Mouse (Mus musculus): Measurements from ENCODE around the gene Kif5a. TPM values are rescaled to one million over a fixed set of nuclear protein-coding genes. Genes with fewer than 3 reads are reported as not detected.
A peak's percentile ranks its signal among the peaks of the same experiment; 100 is the strongest.
"Not testable (repeated sequence)": the region's sequence is repeated elsewhere in the genome, so short reads cannot be mapped to it uniquely, and the experiment has no call there.

The Kif5a gene
- 110 and 114 TPM in 2 replicates for polyA plus RNA-seq (2015; fragmentation: Nextera tagmentation; extraction: Ambion mirVana)

DNA sequence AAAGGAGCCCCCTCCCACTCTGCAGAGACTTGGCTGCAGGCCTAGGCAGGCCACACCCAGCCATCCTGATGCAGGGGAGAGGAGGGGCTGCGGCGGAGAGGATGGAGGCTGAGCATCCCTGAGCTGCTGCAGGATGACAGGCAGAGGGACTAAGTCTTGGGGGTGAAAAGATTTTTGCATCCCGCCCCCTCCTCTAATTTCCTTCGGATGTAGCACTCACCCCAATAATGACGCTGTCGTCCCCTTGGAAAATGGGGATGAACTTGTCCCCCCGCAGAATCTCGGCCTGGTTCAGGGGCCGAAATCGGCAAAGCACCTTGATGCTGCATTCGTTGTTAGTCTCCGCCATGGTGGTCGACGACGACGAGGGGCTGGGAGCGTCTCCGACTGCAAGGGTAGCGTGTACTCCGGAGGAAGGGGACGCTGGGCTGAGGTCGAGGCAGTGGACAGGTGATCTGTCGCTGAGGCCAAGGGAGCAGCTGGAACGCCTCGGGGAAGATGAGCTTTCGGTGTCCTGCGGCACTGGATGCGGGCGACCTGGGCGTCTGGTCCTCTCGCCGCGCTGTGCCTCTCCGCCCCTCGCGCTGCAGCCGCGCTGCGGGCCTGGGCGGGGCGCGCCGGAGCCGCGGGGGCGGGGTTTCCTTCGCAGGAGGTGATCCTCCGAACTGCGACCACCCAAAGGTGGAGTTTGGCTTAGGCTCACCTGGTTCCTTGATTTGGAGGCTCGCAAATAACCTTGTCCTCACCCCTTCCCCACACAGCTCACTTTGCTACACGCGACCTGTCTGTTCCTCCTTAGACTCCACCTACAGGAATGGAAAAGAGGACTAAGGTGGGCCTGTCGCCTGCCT lies at the start of gene Kif5a:
Kif5a (minus strand) TSS at position 801 of the 851 bp plus-strand sequence.
- no peaks in the 10 kb centered on the region for H3K36me3 ChIP-seq
- peak within 1 kb of the TSS; percentile 92 for H3K27ac ChIP-seq (replicated peaks)
- H3K4me1 ChIP-seq (replicated peaks): peaks cover 61% of the 10 kb centered on the region
- H3K27me3 ChIP-seq: no peaks in the 10 kb centered on the region
- H3K9ac ChIP-seq: peak within 1 kb of the TSS; percentile 70
- H3K4me2 ChIP-seq: peak within 1 kb of the TSS; percentile 64
- under 1% methylated on average over 46 of the region's 53 CpGs for WGBS
- no peaks in the 10 kb centered on the region for H3K9me3 ChIP-seq
- peak; percentile 42; the same call in 1 of the 2 replicates for ATAC-seq (ENCODE audit: low FRiP score, low read depth)
- peak within 1 kb of the TSS; percentile 64 for H3K4me3 ChIP-seq

DNA sequence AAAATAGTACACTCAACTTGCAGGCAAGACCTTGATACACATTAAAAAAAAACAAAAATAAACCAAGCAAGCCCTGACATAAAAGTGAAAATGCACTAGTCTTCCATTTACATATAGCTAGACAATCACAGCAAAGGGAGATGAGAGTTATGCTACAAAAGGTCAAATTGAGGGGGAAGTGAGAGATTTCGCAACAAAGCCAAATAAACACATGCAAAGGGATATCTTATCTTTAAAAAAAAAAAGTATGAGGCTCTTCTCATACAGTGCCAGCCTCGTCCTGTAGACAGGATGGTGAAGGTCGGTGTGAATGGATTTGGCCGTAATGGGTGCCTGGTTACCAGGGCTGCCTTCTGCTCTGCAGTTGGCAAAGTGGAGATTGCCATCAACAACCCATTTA lies 49.7 kb upstream of the Kif5a start:
- H3K9me3 ChIP-seq: no peaks in the 10 kb centered on the region
- H3K4me3 ChIP-seq: no peak overlapping the region
- no peaks in the 10 kb centered on the region for H3K27me3 ChIP-seq
- H3K9ac ChIP-seq: no peak overlapping the region
- peaks cover 7% of the 10 kb centered on the region for H3K36me3 ChIP-seq
- WGBS: 85% methylated on average over 4 of the region's 4 CpGs
- H3K4me2 ChIP-seq: no peak overlapping the region
- no peak for ATAC-seq (ENCODE audit: low FRiP score, low read depth)
- H3K4me1 ChIP-seq (replicated peaks): peaks cover 20% of the 10 kb centered on the region
- no peak overlapping the region for H3K27ac ChIP-seq (replicated peaks)

DNA sequence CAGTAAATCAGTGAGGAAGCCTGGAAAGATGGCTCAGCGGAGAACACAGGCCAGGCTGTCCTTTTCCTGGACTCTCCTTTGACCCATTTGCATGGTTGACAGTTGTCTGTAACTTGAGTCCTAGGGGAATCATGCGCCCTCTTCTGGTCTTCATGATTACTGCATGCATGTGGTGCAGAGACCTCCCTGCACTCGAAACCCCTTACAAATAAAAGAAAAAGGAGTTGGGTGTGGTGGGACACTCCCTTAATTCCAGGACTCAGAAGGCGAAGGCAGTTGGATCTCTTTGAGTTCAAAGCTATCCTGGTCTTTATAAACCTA lies 49.2 kb upstream of the Kif5a start:
- H3K9ac ChIP-seq: peak overlapping the region; percentile 92
- peak overlapping the region; percentile 91 for H3K4me3 ChIP-seq
- H3K4me2 ChIP-seq: peak overlapping the region; percentile 81
- peaks cover 12% of the 10 kb centered on the region for H3K36me3 ChIP-seq
- H3K27me3 ChIP-seq: no peaks in the 10 kb centered on the region
- H3K9me3 ChIP-seq: no peaks in the 10 kb centered on the region
- 3% methylated on average over 4 of the region's 4 CpGs for WGBS
- peak overlapping the region; percentile 78 for H3K27ac ChIP-seq (replicated peaks)
- peaks cover 20% of the 10 kb centered on the region for H3K4me1 ChIP-seq (replicated peaks)
- 0 out of 2 replicates have a peak, but pooled peaks have one; percentile 10 for ATAC-seq (ENCODE audit: low FRiP score, low read depth)

DNA sequence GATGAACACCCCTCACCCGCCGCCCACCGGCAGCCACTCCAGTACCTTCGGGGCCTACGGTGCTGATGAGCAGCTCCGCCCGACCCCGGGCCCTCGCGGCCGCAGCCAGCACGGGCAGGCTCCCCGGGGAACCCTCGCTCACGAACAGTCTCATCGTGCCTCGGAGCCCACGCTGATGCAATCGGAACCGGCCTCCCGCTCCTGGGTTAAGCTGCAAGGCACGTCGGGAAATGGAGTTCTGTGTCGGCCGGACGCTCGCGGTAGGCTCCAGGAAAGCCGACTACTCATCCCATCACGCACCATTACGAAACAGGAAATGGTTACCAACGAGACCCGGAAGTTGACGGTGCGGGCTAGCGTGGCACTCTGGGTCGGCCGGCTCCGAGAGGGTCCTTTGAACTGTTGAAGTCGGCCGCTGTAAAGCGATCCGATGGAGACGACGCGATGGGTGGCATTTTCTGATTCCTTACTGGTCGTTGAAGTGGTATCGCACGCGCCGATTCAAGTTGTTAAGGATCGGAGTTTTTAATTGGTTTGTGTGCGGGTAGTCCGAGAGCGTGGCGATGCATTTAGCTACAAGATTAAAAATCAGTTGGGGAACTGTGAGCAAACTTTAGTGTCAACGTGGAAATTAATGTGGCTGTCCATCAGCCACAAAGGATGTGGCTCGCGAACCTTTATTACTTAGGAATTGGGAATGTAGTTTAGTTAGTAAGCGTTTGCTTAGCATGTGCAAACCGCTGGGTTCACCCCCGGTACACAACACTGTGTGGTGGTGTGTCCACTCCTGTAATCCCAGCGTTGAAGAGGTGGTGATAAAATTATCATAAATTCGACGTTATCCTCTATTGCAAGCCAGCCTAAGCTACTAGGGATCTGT lies 48.6 kb upstream of the Kif5a start, which contains the start of gene Mars:
Mars (minus strand) TSS at position 311 of the 880 bp plus-strand sequence.
- Histone ChIP-seq H3K4me1 (replicated peaks) (peaks cover 20% of the 10 kb centered on the region), H3K36me3 (peaks cover 17% of the 10 kb centered on the region), H3K9me3 (no peaks in the 10 kb centered on the region), H3K27me3 (no peaks in the 10 kb centered on the region), H3K9ac (peak within 1 kb of the TSS; percentile 92), H3K4me2 (peak within 1 kb of the TSS; percentile 81), H3K4me3 (peak within 1 kb of the TSS; percentile 91), H3K27ac (replicated peaks) (peak within 1 kb of the TSS; percentile 78)
- under 1% methylated on average over 64 of the region's 65 CpGs for WGBS
- peak; percentile 97 for ATAC-seq (ENCODE audit: low FRiP score, low read depth)

DNA sequence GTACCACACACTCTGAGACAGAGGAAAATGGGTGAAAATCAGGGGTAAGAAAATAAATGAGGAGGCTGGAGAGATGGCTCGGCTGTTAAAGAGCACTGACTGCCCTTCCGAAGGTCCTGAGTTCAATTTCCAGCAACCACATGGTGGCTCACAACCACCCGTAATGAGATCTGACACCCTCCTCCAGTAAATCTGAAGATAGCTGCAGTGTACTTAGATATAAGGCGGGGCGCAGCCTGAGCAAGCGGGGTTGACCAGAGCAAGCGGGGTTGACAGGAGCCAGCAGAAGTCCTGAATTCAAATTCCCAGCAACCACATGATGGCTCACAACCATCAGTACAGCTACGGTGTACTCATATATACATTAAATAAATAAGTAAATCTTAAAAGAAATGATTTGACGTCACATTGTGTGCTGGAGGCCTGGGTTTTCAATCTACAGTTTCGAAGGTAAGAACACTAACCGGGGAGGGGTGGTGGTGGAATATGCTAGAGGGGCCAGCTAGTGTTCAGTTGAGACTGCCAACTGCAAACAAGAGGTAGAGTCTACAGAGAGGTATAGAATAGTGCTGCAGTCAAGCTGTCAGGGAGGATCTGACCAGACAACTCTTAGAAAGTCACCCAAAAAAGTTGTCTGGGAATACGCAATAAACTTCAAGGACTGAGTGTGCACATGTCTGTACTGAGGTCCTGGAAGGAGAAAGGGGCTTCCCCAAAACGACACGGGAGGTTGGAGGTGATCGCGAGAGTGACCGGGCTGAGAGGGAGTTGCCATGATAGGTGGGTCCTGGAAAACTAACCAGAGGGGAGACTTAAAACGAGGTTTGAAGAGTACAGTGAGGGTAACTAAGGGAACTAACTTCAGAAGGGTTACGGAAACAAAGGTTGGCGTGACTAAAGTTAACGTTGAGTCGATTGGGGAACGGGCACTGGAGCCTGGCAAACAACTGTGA lies 47.7 kb upstream of the Kif5a start:
- peak overlapping the region; percentile 92 for H3K9ac ChIP-seq
- H3K4me3 ChIP-seq: peak overlapping the region; percentile 91
- H3K4me2 ChIP-seq: peak overlapping the region; percentile 81
- H3K4me1 ChIP-seq (replicated peaks): peaks cover 20% of the 10 kb centered on the region
- no peaks in the 10 kb centered on the region for H3K27me3 ChIP-seq
- WGBS: 39% methylated on average over 23 of the region's 23 CpGs
- H3K36me3 ChIP-seq: peaks cover 24% of the 10 kb centered on the region
- peak overlapping the region; percentile 78 for H3K27ac ChIP-seq (replicated peaks)
- peak; percentile 58 for ATAC-seq (ENCODE audit: low FRiP score, low read depth)
- H3K9me3 ChIP-seq: no peaks in the 10 kb centered on the region

DNA sequence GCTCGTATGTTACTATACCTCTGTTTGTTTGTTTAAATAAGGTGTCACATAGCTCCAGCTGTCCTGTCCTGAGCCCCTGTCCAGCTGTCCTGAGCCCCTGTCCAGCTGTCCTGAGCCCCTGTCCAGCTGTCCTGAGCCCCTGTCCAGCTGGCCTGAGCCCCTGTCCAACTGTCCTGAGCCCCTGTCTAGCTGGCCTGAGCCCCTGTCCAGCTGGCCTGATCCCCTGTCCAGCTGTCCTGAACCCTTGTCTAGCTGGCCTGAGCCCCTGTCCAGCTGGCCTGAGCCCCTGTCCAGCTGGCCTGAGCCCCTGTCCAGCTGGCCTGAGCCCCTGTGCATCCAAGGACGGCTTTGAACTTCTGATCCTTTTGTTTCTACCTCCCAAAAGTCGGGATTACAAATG lies 46.0 kb upstream of the Kif5a start:
- whole genome bisulfite sequencing: 86% methylated on average over 3 of the region's 3 CpGs
- not testable (repeated sequence) for H3K9me3 ChIP-seq; H3K4me2 ChIP-seq; H3K27ac ChIP-seq (replicated peaks); H3K9ac ChIP-seq; H3K4me3 ChIP-seq; H3K27me3 ChIP-seq; ATAC-seq (ENCODE audit: low FRiP score, low read depth)
- peaks cover 41% of the 10 kb centered on the region for H3K36me3 ChIP-seq
- peaks cover 20% of the 10 kb centered on the region for H3K4me1 ChIP-seq (replicated peaks)

DNA sequence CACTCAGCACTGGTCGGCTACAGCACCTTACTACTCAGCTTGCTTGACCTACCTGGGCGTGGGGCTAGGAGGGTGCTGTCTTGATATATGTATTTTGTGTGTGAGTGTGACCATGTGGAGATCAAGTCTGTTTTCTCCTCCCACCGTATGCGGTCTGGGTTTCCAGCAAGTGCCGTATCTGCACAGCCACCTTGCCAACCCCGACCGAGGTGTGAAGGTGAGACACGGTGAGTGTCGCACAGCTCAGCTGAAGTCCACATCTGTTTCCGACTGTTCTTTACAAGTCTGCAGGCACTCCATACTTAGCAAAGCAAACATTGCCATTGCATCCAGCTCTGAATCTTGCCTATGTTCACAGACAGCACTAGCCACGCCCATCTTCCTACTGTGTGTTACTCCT lies 40.0 kb upstream of the Kif5a start:
- 94% methylated on average over 11 of the region's 11 CpGs for WGBS
- H3K4me3 ChIP-seq: no peak overlapping the region
- H3K27me3 ChIP-seq: no peaks in the 10 kb centered on the region
- no peak overlapping the region for H3K27ac ChIP-seq (replicated peaks)
- H3K36me3 ChIP-seq: peaks cover 91% of the 10 kb centered on the region
- no peaks in the 10 kb centered on the region for H3K9me3 ChIP-seq
- H3K4me2 ChIP-seq: no peak overlapping the region
- no peak overlapping the region for H3K9ac ChIP-seq
- ATAC-seq (ENCODE audit: low FRiP score, low read depth): no peak
- H3K4me1 ChIP-seq (replicated peaks): no peaks in the 10 kb centered on the region

DNA sequence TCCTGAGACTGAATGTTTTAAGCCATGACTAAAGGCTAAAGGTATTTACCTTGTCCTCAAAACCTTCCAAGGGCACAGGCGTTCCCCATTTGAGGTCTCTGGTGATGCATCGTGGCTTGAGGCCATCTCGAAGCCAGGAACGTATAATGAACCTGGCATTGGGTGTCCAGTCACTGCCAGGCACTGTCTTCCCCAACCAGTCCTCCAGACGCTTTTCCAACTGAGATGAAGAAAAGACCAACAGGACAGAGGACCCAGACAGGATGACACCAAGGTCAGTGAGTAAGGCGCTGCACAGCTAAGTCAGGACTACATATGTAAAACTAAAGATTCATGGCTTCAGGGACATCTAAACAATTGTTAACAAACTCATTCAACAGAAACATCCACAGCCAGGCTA lies 37.2 kb upstream of the Kif5a start:
- no peaks in the 10 kb centered on the region for H3K4me1 ChIP-seq (replicated peaks)
- H3K36me3 ChIP-seq: peaks cover 90% of the 10 kb centered on the region
- no peak overlapping the region for H3K4me2 ChIP-seq
- no peaks in the 10 kb centered on the region for H3K27me3 ChIP-seq
- no peak overlapping the region for H3K27ac ChIP-seq (replicated peaks)
- no peak for ATAC-seq (ENCODE audit: low FRiP score, low read depth)
- no peak overlapping the region for H3K9ac ChIP-seq
- no peak overlapping the region for H3K4me3 ChIP-seq
- H3K9me3 ChIP-seq: no peaks in the 10 kb centered on the region
- 96% methylated on average over 6 of the region's 6 CpGs for WGBS

DNA sequence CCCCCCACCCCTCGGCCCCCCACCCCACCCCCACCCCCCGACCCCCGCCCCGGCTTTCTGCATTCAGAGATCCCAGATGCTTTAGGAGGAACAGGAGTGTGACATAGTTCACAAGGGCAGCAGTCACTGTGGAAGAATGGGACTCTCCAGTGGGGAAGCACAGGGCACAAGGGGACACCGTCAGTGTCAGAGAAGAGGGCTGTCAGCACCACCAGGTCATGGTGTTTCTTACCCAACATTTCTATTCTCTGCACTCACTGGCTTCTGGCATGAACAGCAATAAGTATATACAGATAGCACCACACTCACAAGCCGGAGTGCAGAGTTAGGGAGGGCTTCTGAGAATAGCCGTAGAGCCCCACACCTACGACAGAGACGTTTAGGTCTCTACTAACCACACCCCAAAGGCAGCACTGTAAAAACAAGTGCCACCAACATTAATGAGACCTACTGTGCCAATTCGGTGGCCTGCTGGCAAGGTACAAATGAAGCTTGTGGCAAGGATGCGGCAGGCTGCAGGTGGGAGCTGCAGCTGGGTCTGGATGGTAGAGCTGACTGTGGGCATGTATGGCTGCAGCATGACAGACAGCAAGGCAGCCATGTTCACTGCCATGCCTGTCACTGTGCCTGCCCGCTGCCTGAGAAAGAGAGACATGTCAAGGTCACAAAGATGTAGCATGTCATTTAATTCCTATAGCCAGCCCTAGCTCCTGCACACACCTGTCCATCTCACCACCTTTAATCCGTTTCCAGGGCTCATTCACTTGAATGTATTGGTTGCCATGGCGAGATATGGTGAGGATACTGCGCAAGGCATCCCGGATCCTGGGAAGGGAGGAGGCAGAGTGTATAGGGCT lies 34.1 kb upstream of the Kif5a start:
- H3K36me3 ChIP-seq: peaks cover 78% of the 10 kb centered on the region
- H3K9me3 ChIP-seq: no peaks in the 10 kb centered on the region
- no peak for ATAC-seq (ENCODE audit: low FRiP score, low read depth)
- WGBS: 93% methylated on average over 16 of the region's 16 CpGs
- H3K4me1 ChIP-seq (replicated peaks): peaks cover 4% of the 10 kb centered on the region
- no peak overlapping the region for H3K27ac ChIP-seq (replicated peaks)
- H3K9ac ChIP-seq: no peak overlapping the region
- no peak overlapping the region for H3K4me3 ChIP-seq
- no peaks in the 10 kb centered on the region for H3K27me3 ChIP-seq
- H3K4me2 ChIP-seq: no peak overlapping the region

DNA sequence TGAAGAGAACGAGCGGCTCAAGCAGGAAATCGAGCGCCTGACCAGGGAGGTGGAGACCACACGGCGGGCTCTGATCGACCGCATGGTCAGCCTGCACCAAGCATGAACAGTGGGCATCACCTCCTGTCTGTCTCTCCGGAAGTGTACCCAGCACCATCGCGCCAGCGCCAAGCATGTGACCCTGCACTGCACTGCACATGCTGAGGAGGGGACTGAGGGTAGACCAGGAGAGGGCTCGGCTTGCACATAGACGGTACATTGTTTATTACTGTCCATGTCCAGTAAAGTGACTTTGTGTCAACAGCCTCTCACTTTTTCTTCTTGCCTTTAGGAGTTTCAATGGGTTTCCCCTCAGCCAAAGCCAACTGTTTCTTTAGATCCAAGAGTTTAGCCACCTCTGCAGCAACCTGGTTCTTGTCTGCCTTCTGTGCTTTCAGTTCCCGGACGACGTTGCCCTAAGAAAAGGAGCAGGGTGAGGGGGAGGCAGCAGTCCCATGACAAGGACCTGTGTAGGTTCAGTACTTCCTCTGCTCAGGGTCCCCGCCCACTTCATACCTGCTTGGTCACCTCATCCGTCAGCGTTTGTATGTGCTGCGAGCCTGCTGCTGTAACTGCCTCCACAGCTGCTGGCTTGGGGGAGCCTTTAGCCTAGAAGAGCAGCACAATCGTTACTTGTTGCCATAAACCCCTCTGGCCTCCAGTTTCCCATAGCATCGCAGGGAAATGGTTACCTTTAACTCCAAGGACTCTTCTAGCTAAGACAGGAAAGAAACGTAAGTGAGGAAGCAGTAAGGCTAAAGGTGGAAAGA lies 33.0 kb upstream of the Kif5a start:
- Histone ChIP-seq H3K4me3 (no peak overlapping the region), H3K9ac (no peak overlapping the region), H3K27me3 (no peaks in the 10 kb centered on the region), H3K36me3 (peaks cover 68% of the 10 kb centered on the region), H3K4me1 (replicated peaks) (peaks cover 15% of the 10 kb centered on the region), H3K4me2 (no peak overlapping the region), H3K27ac (replicated peaks) (no peak overlapping the region), H3K9me3 (no peaks in the 10 kb centered on the region)
- WGBS: 93% methylated on average over 24 of the region's 24 CpGs
- ATAC-seq (ENCODE audit: low FRiP score, low read depth): no peak

Data from hindbrain, embryonic 15.5 days (tissue).